Mouse (Mus musculus): ENCODE data around the gene Slitrk3. TPM values are rescaled to one million over a fixed set of nuclear protein-coding genes. Genes with fewer than 3 reads are reported as not detected.

Gene Slitrk3
- polyA plus RNA-seq, 1 experiment from 2014 or later = not detected

- H3K4me2 ChIP-seq = no peak overlapping the region
- H3K9ac ChIP-seq = no peak overlapping the region
- no peaks in the 10 kb centered on the region for H3K36me3 ChIP-seq
- H3K4me3 ChIP-seq = no peak overlapping the region
- ATAC-seq = no peak
- no peaks in the 10 kb centered on the region for H3K9me3 ChIP-seq (replicated peaks)
- no peaks in the 10 kb centered on the region for H3K27me3 ChIP-seq (replicated peaks)
- H3K4me1 ChIP-seq = no peaks in the 10 kb centered on the region
- WGBS (ENCODE audit: insufficient replicate concordance) = 18% methylated on average over 6 of the region's 6 CpGs
- no peak overlapping the region for H3K27ac ChIP-seq
Observed at GRCm38 (mm10) chr3:73006045-73006444, 51.6 kb downstream of the Slitrk3 start.

GRCm38 (mm10) chr3:73002933-73003696, 54.5 kb downstream of the Slitrk3 start:
- no peak overlapping the region for H3K4me2 ChIP-seq
- H3K4me1 ChIP-seq = no peaks in the 10 kb centered on the region
- no peak overlapping the region for H3K9ac ChIP-seq
- no peak overlapping the region for H3K27ac ChIP-seq
- no peaks in the 10 kb centered on the region for H3K9me3 ChIP-seq (replicated peaks)
- no peaks in the 10 kb centered on the region for H3K36me3 ChIP-seq
- no peak overlapping the region for H3K4me3 ChIP-seq
- no peak for ATAC-seq
- 73% methylated on average over 4 of the region's 4 CpGs for WGBS (ENCODE audit: insufficient replicate concordance)
- no peaks in the 10 kb centered on the region for H3K27me3 ChIP-seq (replicated peaks)

DNA sequence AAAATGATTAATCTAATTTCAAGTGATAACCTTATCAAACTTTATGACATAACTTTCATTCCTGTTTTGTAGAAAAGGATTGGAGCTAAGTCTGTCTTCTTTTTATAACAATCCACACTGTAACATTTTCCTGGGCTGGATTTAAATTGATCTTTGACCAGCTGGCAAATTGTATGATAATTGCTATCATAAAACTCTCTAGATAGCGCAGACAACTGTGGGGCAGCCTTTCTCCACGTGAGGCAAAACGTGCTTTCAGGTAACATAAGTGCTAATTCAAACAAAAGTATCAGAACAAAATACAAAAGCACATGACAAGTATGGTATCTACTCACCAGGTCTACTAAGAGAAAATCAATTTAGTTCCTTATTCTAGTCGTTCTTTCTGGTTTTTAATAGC, 60.1 kb downstream of the Slitrk3 start:
- Histone ChIP-seq H3K36me3 (no peaks in the 10 kb centered on the region), H3K27ac (no peak overlapping the region), H3K9me3 (replicated peaks) (no peaks in the 10 kb centered on the region), H3K4me1 (no peaks in the 10 kb centered on the region), H3K9ac (no peak overlapping the region), H3K4me3 (no peak overlapping the region), H3K4me2 (no peak overlapping the region), H3K27me3 (replicated peaks) (no peaks in the 10 kb centered on the region)
- ATAC-seq = no peak
- 53% methylated on average over 4 of the region's 4 CpGs for WGBS (ENCODE audit: insufficient replicate concordance)

Other genes with a start within 250 kb of the Slitrk3 start
- gene Sis, start 89.9 kb downstream of the Slitrk3 start, polyA plus RNA-seq (2016; fragmentation: Nextera tagmentation; extraction: Ambion mirVana) = not detected in 2 replicates

All from liver, embryonic 12.5 days (tissue).